Mouse (Mus musculus) heart, postnatal 25 days (tissue): Measurements from ENCODE around the gene Kalrn. TPM values are rescaled to one million over a fixed set of nuclear protein-coding genes. Genes with fewer than 3 reads are reported as not detected.

Experiments
- DNase-seq: peaks from one replicate; pipeline ENCODE4 v3.0.0; 2022; ENCODE audit warnings: low spot score
- intact Hi-C: fragments of 180-260 bp; cut with DNase I; formaldehyde crosslinking; loops from one replicate; pipeline ENCODE4 v1.15.1; 2025
- total RNA-seq, 2 experiments: library from RNA; stranded (reverse); gene quantifications; 2 replicates each; pipeline ENCODE4 v1.2.3; 2021

The Kalrn gene
- total RNA-seq, 2 experiments from 2014 or later = 26.6 to 31.3 TPM

DNA sequence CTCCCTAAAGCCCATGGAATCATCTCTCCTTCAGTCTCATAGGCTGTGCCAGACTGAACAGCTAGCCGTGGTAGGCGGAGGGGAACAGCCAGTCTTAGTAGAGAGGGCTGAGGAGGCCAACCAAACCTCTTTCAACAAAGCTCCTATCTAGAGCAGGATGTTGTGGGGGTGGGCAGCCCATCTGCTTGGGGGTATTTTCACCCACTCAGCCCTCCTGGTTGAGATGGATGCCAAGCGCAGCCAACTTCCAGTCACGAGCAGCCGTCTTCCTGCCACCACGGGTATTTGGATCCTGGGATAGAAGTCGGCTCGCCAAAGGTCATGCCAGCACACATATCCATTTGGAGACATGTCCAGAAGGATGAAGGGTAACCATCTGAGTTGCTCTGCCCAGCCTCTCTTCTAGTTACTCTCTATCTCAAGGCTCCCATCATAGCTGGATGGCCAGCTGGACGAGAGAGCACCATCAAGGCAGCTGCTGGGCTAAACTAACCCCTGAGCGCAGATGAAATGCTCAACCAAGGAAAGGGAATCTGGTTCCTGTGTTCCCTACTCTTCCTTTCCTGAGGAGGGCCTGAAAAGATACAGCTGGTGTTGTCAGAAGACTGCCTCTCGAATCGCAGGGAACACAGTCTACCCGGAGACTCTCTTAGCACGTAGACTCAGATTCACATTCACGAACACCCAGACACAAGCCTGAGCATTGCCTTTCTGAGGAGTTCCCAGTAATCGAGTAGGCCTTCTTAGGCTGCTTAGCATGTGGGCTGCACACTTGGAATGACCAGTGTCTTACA is 331.2 kb downstream of the Kalrn start:
- DNase-seq = no peak
- intact Hi-C loops = no loop called here

- intact Hi-C loops = no loop called here
- no peak for DNase-seq
These were observed 333.7 kb downstream of the Kalrn start for GRCm38 (mm10) chr16:34239618-34240017.

DNA sequence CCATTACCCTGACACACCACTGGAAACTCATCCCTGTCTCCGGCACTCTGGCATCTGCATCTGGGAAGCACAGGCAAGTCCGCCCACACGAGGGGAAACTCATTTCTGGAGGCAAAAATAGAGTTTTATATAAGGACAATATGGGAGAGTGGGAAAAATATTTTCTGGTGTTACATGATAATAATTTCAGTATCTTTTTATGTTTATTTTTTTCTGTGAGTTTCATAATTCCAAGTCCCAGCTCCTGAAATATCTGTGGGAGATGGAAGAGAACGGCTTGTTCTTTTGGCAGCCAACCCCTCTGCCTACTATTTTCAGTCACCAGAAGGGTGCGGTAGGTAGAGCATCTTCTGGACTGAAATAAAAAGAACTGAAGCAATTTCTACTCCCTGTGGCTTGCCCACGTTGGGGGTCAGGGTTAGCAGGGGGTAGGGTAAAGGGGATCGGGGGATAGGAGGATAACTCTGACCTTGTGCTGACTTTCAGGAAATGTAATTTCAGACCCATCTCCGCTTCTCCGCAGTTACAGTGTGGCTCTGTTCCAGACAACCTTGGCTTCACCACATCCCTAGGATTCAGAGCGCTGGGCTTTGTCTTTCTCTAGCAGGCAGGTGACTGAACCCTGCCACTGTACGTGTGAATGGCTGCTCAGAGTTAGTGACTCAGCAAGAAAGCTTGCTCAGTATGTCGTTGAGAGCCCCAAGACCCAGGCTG is 336.3 kb downstream of the Kalrn start:
- DNase-seq = peak; percentile 30
- intact Hi-C loops = no loop called here

GRCm38 (mm10) chr16:34235086-34235485 is 338.2 kb downstream of the Kalrn start:
- intact Hi-C loops = no loop called here
- no peak for DNase-seq

- intact Hi-C loops = no loop called here
- DNase-seq = no peak
These were observed 341.4 kb downstream of the Kalrn start for GRCm38 (mm10) chr16:34231952-34232351.

- DNase-seq = no peak
- intact Hi-C loops = no loop called here
These were observed 342.2 kb downstream of the Kalrn start for GRCm38 (mm10) chr16:34231146-34231545.

DNA sequence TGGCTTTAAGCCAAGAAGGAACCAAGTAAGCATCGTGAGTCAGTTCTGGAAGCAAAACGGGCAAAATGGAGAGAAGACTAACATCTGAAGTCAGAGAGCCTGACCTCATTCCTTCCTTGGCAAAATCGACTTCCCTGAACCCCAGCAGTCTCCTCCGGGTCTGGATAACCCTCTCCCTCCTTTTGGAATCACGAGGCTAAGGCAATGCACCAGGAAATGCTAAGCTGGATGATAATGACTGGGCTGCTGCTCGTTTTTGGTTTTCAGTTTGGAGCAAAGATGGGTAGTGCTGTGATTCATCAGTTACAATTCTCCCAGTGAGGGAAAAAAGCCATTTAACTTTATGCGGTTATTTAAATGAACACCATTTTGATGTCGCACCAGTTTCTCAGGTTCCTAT is 344.0 kb downstream of the Kalrn start:
- DNase-seq = no peak

DNA sequence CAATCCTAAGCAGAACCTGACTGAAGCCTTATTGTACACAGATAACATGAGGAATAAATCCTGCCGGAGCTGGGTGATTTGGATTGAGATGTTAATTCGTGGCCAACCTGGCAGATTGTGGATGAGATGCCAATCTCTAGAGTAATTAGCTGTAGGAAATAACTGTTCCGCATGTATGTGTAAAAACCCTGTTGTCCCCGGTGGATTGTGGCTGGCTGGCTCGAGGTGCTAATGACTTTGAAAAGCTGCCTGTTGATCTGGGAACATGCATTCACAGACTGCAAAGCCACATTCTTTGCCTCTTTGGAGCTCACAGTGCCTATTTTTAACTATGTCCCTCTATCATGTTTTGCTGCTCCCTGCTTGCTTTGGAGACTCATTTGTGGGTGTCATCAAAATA is 344.7 kb downstream of the Kalrn start:
- no peak for DNase-seq

More for the DNA sequence above, 344.0 kb downstream of the Kalrn start:
- intact Hi-C loops = no loop called here

GRCm38 (mm10) chr16:34212160-34212559 is 361.2 kb downstream of the Kalrn start:
- intact Hi-C loops = no loop called here
- DNase-seq = no peak

More for the DNA sequence above, 344.7 kb downstream of the Kalrn start:
- intact Hi-C loops = no loop called here

DNA sequence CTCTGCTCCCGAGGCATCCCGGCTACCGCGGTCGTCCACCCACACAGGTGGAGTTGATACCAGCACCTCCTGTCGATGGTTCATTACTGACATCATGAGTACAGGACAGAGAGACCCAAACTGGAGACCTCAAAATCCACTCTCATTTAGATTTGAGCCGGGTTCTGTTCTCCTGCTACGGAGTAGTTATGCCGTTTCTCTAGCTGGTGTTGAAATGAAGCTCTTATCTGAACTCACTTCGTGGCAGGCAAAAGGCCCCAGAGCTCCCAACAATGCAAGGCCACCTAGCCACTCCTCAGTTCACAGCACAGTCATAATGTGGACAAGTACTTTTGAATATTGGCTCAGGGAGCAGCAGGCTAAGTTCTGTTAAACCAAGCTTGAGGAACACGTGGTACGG is 362.1 kb downstream of the Kalrn start:
- no peak for DNase-seq
- intact Hi-C loops = no loop called here

DNA sequence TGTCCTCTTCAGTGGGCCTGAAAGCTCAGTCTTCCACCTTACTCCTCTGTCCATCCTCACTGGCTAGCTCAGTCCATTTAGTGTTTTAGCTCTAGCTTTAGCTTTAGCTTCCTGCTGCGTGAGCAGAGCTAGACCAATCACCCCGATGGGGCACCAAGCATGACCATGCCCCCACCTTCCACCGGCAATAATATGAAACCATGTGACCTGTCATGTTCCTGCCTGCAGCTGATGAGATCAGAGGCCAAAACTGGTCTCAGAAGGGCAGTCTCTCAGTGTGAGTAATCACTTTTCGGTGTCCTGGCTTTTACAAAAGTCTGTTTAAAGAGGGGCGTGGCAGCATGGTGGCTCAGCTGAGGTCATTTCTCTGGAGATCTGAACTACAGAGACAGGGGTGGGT is 364.6 kb downstream of the Kalrn start:
- no peak for DNase-seq

GRCm38 (mm10) chr16:34207972-34208371 is 365.4 kb downstream of the Kalrn start:
- intact Hi-C loops = no loop called here
- DNase-seq = no peak

More for the DNA sequence above, 364.6 kb downstream of the Kalrn start:
- intact Hi-C loops = no loop called here

- intact Hi-C loops = no loop called here
- DNase-seq = no peak
These were observed 368.7 kb downstream of the Kalrn start for GRCm38 (mm10) chr16:34204527-34205139.

DNA sequence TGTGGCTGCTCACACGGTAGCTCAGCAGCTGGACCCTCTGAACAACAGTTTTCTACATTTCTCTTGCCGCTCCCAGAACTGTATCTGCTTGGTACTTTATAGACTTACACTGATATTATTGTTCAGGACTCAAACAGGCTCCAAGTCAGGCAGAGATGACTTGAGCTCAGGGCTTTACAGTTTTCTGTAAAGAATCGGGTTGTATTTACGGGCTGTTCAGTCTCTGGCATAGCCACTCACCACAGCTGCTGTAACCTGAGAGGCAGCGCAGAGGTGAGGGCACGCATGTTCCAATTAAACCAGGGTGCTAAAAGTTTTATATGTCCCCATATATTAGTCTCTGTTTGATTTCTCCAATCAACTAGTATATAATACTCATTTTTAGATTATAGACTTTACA is 373.8 kb downstream of the Kalrn start:
- intact Hi-C loops = loop anchor here (5.0 kb wide), 1 partner anchor 408 kb away; no protein-coding TSS in a partner anchor

GRCm38 (mm10) chr16:34192959-34193842 is 380.1 kb downstream of the Kalrn start:
- DNase-seq = no peak

More for the DNA sequence above, 373.8 kb downstream of the Kalrn start:
- DNase-seq = no peak

DNA sequence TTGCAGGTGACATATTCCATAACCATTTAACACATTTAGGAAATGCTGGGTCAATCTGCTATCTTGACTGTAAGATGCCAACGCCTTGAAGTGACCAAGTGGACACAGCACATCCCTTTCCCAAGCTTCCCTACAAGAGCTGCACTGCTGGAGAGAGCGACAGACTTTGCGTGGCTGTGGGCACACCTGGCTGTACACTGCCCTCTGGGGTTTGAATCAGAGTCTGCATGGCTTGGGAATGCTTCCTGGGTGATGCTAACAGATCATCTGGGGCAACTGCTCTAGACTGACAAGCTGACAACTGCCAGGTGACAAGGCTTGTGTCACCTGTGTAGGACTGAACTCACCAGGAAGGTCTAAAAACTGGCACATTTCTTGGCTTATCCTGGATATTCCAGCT is 388.6 kb downstream of the Kalrn start:
- no peak for DNase-seq
- intact Hi-C loops = no loop called here

More at GRCm38 (mm10) chr16:34192959-34193842, 380.1 kb downstream of the Kalrn start:
- intact Hi-C loops = loop anchor here (1.0 to 5.0 kb wide), 3 partner anchors 66 to 509 kb away; no protein-coding TSS in a partner anchor

- DNase-seq = no peak
- intact Hi-C loops = no loop called here
These were observed 390.1 kb downstream of the Kalrn start for GRCm38 (mm10) chr16:34183186-34183585.

DNA sequence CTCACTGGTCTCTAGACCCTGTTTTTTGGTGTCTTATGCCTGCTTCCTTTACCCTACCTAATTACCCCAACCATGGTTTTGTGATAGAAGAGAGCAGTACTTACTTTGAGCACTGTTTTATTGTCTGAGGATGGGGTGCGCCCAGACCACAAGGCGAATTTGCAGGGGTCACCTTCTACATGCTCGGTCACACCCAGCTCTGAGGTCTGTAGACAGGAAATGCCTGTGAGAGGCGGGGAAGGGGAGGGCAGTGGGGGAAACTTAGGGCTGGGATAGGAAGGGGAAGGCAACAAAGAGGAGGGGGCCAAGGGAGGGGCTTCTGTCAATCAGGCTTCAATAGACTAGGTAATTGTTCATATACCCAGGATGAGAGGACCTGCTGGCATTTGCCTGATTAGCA is 397.7 kb downstream of the Kalrn start:
- DNase-seq = no peak
- intact Hi-C loops = no loop called here

DNA sequence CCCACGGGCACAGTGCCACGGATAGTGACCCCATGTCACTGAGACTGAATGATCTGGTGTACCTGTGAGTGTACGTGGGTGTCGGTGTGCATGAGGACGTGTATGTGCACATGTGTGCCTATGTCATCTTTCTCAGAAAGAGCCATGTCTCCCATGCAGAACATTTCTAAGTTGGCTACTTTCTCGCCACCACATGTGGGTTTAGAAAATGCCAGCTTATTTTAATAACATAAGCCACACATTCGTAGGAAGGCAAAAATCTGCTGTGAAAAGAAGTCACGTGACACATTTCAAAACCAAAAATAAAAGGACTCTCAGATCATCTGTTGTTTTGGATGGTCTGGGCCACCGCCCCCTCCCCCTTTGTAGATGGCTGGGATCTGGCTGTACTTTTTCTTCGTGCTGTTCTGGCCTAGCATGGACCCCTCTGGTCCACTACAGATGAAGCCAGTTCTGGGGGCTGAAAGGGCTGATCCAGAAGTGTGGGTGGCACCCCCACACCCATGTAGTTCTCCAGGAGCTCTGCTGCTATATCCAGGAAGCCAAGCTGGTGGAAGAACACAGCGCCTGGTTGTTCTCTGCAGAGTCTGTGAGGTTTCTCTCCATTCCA is 400.7 kb downstream of the Kalrn start:
- intact Hi-C loops = no loop called here
- DNase-seq = no peak
